Mouse (Mus musculus) urinary bladder, postnatal 25 days (tissue): ENCODE measurements around the gene Greb1.

Experiments used
- DNase-seq: peaks from one replicate; pipeline ENCODE4 v3.0.0; 2022; ENCODE audit warnings: low spot score

Gene Greb1

GRCm38 (mm10) chr12:16805511-16805910, 4.8 kb upstream of the Greb1 start:
- DNase-seq = peak; percentile 73

GRCm38 (mm10) chr12:16803956-16804430, 3.3 kb upstream of the Greb1 start:
- no peak for DNase-seq

GRCm38 (mm10) chr12:16803237-16803955, 2.7 kb upstream of the Greb1 start:
- no peak for DNase-seq

GRCm38 (mm10) chr12:16800959-16801315, 251 bp upstream of the Greb1 start:
- DNase-seq = no peak

- no peak for DNase-seq
These were observed 793 bp downstream of the Greb1 start for GRCm38 (mm10) chr12:16799928-16800258.

GRCm38 (mm10) chr12:16798894-16799293, 1.8 kb downstream of the Greb1 start:
- no peak for DNase-seq

- DNase-seq = no peak
These were observed 4.9 kb downstream of the Greb1 start for GRCm38 (mm10) chr12:16795781-16796180.

GRCm38 (mm10) chr12:16793371-16793770, 7.3 kb downstream of the Greb1 start:
- DNase-seq = no peak

GRCm38 (mm10) chr12:16790456-16790855, 10.2 kb downstream of the Greb1 start:
- no peak for DNase-seq

GRCm38 (mm10) chr12:16789756-16790155, 10.9 kb downstream of the Greb1 start:
- no peak for DNase-seq

GRCm38 (mm10) chr12:16789199-16789598, 11.5 kb downstream of the Greb1 start:
- no peak for DNase-seq

- DNase-seq = no peak
These were observed 12.1 kb downstream of the Greb1 start for GRCm38 (mm10) chr12:16788600-16788999.

GRCm38 (mm10) chr12:16781034-16781746, 19.5 kb downstream of the Greb1 start:
- DNase-seq = no peak

GRCm38 (mm10) chr12:16780320-16780719, 20.4 kb downstream of the Greb1 start:
- no peak for DNase-seq

GRCm38 (mm10) chr12:16779165-16779564, 21.5 kb downstream of the Greb1 start:
- DNase-seq = no peak

- no peak for DNase-seq
These were observed 22.2 kb downstream of the Greb1 start for GRCm38 (mm10) chr12:16778523-16778922.

- no peak for DNase-seq
These were observed 25.3 kb downstream of the Greb1 start for GRCm38 (mm10) chr12:16775351-16775750.

GRCm38 (mm10) chr12:16774605-16775004, 26.1 kb downstream of the Greb1 start:
- DNase-seq = no peak

GRCm38 (mm10) chr12:16769601-16770165, 31.0 kb downstream of the Greb1 start:
- DNase-seq = no peak

GRCm38 (mm10) chr12:16768711-16769110, 32.0 kb downstream of the Greb1 start:
- no peak for DNase-seq

- no peak for DNase-seq
These were observed 32.4 kb downstream of the Greb1 start for GRCm38 (mm10) chr12:16768251-16768650.

- DNase-seq = no peak
These were observed 35.8 kb downstream of the Greb1 start for GRCm38 (mm10) chr12:16764776-16765445.
